Mouse (Mus musculus): ENCODE results near the gene Srsf5. TPM values are rescaled to one million over a fixed set of nuclear protein-coding genes. Genes with fewer than 3 reads are reported as not detected.

Srsf5 gene
- 570 and 583 TPM in 2 replicates for polyA plus RNA-seq (2015; fragmentation: Nextera tagmentation; extraction: Ambion mirVana)

DNA sequence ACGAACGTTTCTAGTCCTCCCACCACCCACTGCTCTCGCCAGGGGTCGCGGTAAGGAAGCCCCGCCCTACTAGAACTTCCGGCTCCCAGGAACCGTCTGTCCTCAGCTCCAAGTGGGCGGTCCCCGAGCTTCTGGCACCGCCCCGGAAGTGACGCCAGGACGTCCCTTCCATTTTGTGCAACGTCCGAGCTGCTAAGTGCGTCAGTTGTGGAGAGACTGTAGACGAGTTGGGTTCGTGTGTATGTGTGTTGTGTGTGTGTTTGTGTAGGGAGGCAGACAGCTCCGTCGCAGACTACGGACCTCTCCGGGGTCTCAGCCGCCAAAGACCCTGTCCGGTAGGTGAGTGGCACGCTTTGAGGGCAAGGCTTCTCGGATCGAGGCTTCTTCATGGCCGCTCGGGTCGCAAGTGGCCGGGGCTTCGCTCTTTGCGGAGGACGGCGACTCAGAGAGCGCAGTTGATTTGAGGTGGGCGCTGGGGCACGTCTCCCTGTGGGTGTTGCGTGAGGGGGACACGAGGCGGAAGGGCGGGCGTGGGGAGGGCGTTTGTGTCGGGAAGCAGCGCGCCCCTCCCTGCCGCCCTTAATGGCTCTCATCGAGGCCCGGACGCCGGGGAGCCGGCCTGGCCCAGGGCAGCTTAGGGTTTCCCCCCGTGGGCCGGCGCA is at the start of gene Srsf5:
Gene Srsf5, plus strand, starts transcription at position 171 of the 662 bp plus-strand sequence.
- peak within 1 kb of the TSS; percentile 97 for H3K4me3 ChIP-seq
- peaks cover 32% of the 10 kb centered on the region for H3K36me3 ChIP-seq
- peak within 1 kb of the TSS; percentile 69 for H3K4me2 ChIP-seq
- no peaks in the 10 kb centered on the region for H3K27me3 ChIP-seq
- H3K4me1 ChIP-seq, result peaks cover 17% of the 10 kb centered on the region
- peak; percentile 94 for ATAC-seq (ENCODE audit: borderline replicate concordance, extremely low read depth, low FRiP score, low TSS enrichment)
- WGBS, result 0% methylated on average over 46 of the region's 57 CpGs
- no peaks in the 10 kb centered on the region for H3K9me3 ChIP-seq
- H3K9ac ChIP-seq, result peak within 1 kb of the TSS; percentile 99
- H3K27ac ChIP-seq, result peak within 1 kb of the TSS; percentile 96

DNA sequence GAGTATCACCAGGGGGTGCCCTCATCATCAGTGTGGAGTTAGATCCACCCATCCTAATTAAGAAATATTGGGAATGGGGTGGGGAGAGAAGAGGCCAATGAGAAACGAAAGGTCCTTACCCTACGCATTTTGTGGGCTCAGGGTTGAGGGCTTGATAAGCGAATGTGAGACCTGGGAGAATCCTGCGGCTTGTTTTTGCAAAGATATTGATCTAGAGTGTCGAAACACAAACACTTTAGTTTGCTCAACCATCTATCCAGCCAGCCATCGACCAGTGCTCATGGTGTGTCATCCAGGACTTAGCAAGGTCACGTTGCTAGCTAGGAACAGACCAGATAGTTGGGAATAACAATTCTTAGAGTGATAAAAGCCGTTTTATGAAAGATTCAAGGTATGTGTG is 35.7 kb upstream of the Srsf5 start:
- Histone ChIP-seq H3K4me3 (no peak overlapping the region), H3K27ac (no peak overlapping the region), H3K27me3 (no peaks in the 10 kb centered on the region), H3K9me3 (no peaks in the 10 kb centered on the region), H3K4me2 (no peak overlapping the region), H3K4me1 (no peaks in the 10 kb centered on the region), H3K36me3 (no peaks in the 10 kb centered on the region), H3K9ac (no peak overlapping the region)
- no peak for ATAC-seq (ENCODE audit: borderline replicate concordance, extremely low read depth, low FRiP score, low TSS enrichment)
- WGBS, result 66% methylated on average over 8 of the region's 8 CpGs

DNA sequence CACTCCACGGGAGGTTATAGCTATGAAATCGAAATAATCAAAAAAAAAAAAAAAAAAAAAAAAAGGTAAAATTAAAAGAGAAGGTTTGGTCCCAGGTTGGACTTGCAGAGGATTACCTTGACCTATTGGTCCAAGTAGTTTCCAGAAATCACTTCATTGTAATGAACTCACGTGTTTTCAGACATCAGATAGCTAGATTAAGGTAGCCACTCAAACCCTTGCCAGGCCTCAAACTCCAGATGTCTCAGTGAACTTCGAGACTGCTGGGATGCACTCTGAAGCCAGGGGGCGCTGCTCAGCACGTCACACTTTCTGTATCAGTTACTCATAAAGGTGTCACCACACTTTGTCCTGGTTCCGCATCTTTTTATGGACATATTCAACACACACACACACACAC is 27.5 kb upstream of the Srsf5 start:
- no peaks in the 10 kb centered on the region for H3K4me1 ChIP-seq
- ATAC-seq (ENCODE audit: borderline replicate concordance, extremely low read depth, low FRiP score, low TSS enrichment), result no peak
- H3K9me3 ChIP-seq, result no peaks in the 10 kb centered on the region
- no peak overlapping the region for H3K4me2 ChIP-seq
- no peak overlapping the region for H3K27ac ChIP-seq
- H3K4me3 ChIP-seq, result no peak overlapping the region
- no peaks in the 10 kb centered on the region for H3K27me3 ChIP-seq
- H3K36me3 ChIP-seq, result no peaks in the 10 kb centered on the region
- WGBS, result 51% methylated on average over 7 of the region's 7 CpGs
- no peak overlapping the region for H3K9ac ChIP-seq

DNA sequence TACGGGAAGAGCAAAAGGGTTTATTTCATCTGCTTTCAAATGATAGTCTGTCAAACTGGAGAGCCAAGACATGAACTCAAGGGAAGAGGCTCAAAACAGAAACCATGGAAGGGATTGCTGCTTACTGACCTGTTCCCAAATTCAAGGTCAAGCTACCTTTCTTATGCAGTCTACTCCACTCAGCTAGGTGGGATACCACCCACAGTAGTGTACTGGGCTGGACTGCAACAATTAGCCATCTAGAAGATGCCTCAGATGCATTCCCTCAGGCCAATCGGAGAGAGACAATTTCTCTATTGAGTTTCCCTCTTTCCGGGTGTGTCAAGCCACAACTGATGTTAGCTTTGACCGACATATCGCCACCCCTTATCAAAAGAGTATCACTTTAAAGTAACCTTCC is 24.0 kb upstream of the Srsf5 start:
- no peak overlapping the region for H3K4me3 ChIP-seq
- ATAC-seq (ENCODE audit: borderline replicate concordance, extremely low read depth, low FRiP score, low TSS enrichment), result no peak
- no peak overlapping the region for H3K9ac ChIP-seq
- H3K36me3 ChIP-seq, result no peaks in the 10 kb centered on the region
- no peak overlapping the region for H3K27ac ChIP-seq
- H3K4me2 ChIP-seq, result no peak overlapping the region
- no peaks in the 10 kb centered on the region for H3K27me3 ChIP-seq
- peaks cover 14% of the 10 kb centered on the region for H3K4me1 ChIP-seq
- H3K9me3 ChIP-seq, result no peaks in the 10 kb centered on the region
- WGBS, result 86% methylated on average over 5 of the region's 5 CpGs

DNA sequence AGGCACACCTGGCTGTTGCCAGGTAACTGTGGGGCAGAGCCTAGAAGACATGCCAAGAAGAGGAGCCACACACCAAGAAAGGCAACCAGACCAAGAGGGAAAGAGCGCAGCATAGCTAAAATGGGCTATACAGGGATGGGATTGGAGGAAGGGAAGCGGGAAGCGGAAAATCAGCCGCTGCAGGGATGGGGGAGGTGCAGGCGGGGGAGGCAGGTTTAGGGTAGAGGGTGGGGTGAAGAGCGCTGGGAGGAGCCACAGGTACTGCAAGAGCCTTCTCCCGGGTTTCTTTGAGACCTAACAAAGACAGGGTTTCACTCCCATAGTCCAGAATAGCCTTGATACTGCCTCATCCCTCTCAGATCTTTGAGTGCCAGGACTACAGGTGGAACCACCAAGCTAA is 22.4 kb upstream of the Srsf5 start:
- H3K9ac ChIP-seq, result no peak overlapping the region
- no peaks in the 10 kb centered on the region for H3K9me3 ChIP-seq
- WGBS, result 10% methylated on average over 7 of the region's 7 CpGs
- no peak for ATAC-seq (ENCODE audit: borderline replicate concordance, extremely low read depth, low FRiP score, low TSS enrichment)
- peak overlapping the region; percentile 41 for H3K4me2 ChIP-seq
- H3K4me3 ChIP-seq, result no peak overlapping the region
- H3K27ac ChIP-seq, result peak overlapping the region; percentile 64; the same call in 1 of the 2 replicates
- peaks cover 14% of the 10 kb centered on the region for H3K4me1 ChIP-seq
- H3K36me3 ChIP-seq, result no peaks in the 10 kb centered on the region
- no peaks in the 10 kb centered on the region for H3K27me3 ChIP-seq

DNA sequence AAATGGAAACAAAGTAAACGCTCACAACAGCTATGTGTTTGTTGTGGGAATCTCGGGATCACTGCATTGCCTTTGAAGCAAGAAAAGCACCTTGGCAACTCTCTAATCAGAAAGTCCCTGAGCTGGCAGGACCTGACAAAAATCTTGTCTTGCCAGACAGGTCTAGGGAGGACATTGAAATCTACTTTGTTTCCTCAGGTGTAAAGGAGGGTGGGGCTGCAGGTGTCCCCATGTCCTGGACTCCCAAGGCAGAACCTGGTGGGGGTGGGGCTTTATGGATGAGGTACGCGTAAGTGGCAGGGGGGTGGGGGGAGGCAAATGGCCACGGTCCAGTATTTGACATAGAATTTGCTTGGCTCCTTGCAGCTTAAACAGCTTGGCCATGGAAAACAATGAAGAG is 21.7 kb upstream of the Srsf5 start:
- Histone ChIP-seq H3K4me3 (no peak overlapping the region), H3K9ac (no peak overlapping the region), H3K4me1 (peaks cover 14% of the 10 kb centered on the region), H3K27ac (peak overlapping the region; percentile 64), H3K9me3 (no peaks in the 10 kb centered on the region), H3K4me2 (peak overlapping the region; percentile 41; the same call in 1 of the 2 replicates), H3K36me3 (no peaks in the 10 kb centered on the region), H3K27me3 (no peaks in the 10 kb centered on the region)
- 40% methylated on average over 5 of the region's 5 CpGs for WGBS
- ATAC-seq (ENCODE audit: borderline replicate concordance, extremely low read depth, low FRiP score, low TSS enrichment), result no peak; the same call in 1 of the 2 replicates

DNA sequence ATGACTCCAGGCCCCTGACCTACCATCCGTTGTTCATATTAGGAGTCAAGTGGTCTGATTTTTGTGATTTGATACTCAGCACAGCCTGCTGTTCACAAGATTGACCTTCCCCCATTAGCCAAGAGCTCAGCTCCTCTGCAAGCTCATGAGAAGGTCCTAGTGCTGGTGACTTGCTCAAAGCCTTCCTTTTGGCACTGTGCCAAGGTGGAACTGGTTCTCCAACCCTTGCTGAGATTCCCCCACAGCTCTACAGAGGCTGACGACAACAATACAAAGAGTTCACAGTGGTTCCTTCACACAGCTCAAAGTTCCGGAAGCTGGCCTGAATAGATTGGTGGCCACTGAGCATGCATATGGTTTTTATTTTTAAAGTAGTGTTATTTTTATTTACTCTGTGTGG is 21.1 kb upstream of the Srsf5 start:
- H3K27ac ChIP-seq, result peak overlapping the region; percentile 64
- H3K4me2 ChIP-seq, result peak overlapping the region; percentile 13; the same call in 1 of the 2 replicates
- WGBS, result 39% methylated on average over 3 of the region's 3 CpGs
- H3K9me3 ChIP-seq, result no peaks in the 10 kb centered on the region
- no peaks in the 10 kb centered on the region for H3K27me3 ChIP-seq
- no peak overlapping the region for H3K4me3 ChIP-seq
- no peaks in the 10 kb centered on the region for H3K36me3 ChIP-seq
- no peak overlapping the region for H3K9ac ChIP-seq
- ATAC-seq (ENCODE audit: borderline replicate concordance, extremely low read depth, low FRiP score, low TSS enrichment), result peak; percentile 76; the same call in 1 of the 2 replicates
- H3K4me1 ChIP-seq, result peaks cover 14% of the 10 kb centered on the region

DNA sequence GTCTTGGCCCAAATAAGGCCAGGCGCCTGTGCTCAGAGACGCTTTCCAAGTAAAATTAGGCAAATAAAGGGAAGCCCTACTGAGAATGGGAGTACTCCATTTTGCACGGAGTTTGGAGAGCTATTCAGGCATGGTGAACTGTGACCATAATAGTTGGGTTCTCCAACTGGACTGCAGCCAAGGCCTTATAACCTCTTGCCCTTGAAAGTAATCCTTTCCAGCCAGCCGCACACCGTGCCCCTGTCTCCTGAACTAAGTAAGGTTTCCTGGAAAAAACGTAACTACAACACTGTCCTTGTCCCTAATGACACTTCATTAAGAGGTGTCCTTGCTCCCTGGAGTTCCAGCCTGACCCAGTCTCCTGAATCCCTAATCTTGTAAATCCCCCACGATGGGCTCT is 19.4 kb upstream of the Srsf5 start:
- Histone ChIP-seq H3K9ac (no peak overlapping the region), H3K36me3 (no peaks in the 10 kb centered on the region), H3K9me3 (no peaks in the 10 kb centered on the region), H3K4me2 (no peak overlapping the region), H3K4me1 (peaks cover 14% of the 10 kb centered on the region), H3K27me3 (no peaks in the 10 kb centered on the region), H3K4me3 (no peak overlapping the region), H3K27ac (no peak overlapping the region)
- no peak for ATAC-seq (ENCODE audit: borderline replicate concordance, extremely low read depth, low FRiP score, low TSS enrichment)
- 42% methylated on average over 7 of the region's 7 CpGs for WGBS

DNA sequence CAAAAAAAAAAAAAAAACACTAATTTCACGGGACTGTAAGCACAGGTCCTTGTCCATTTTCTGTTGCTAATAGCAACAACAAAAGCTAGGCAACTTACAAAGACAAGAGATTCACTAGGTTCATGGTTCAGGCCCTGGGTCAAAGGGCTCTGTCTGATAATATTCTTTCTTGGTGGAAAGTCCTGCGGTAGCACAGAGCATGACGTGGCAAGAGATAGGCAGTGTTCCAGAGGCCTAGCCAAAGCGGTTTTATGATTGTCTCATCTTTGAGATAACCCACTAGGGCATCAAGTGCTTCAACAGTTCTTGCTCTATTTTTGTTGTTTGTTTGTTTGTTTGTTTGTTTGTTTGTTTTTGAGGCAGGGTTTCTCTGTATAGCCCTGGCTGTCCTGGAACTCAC is 18.8 kb upstream of the Srsf5 start:
- no peak overlapping the region for H3K9ac ChIP-seq
- H3K27me3 ChIP-seq, result no peaks in the 10 kb centered on the region
- H3K36me3 ChIP-seq, result no peaks in the 10 kb centered on the region
- H3K4me3 ChIP-seq, result no peak overlapping the region
- ATAC-seq (ENCODE audit: borderline replicate concordance, extremely low read depth, low FRiP score, low TSS enrichment), result no peak
- no peak overlapping the region for H3K4me2 ChIP-seq
- peaks cover 14% of the 10 kb centered on the region for H3K4me1 ChIP-seq
- H3K9me3 ChIP-seq, result no peaks in the 10 kb centered on the region
- WGBS, result 84% methylated on average over 4 of the region's 4 CpGs
- no peak overlapping the region for H3K27ac ChIP-seq

DNA sequence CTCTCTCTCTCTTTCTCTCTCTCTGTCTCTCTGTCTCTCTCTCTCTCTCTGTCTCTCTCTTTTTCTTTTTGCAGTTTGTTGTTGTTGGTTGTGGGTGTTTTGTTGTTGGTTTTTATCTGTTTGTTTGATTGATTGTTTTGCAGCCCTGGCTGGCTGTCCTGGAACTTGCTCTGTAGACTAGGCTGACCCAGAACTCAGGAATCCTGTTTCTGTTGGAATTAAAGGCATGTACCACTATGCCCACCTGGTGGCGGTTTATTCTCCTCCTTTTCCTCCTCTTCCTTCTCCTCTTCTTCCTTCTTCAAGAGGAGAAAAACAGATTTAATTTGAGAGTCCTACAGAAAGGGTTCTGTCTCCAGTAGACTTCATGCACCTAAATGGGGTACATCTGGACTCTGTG is 17.8 kb upstream of the Srsf5 start:
- H3K27me3 ChIP-seq, result no peaks in the 10 kb centered on the region
- H3K4me3 ChIP-seq, result no peak overlapping the region
- H3K4me1 ChIP-seq, result peaks cover 14% of the 10 kb centered on the region
- H3K36me3 ChIP-seq, result no peaks in the 10 kb centered on the region
- no peaks in the 10 kb centered on the region for H3K9me3 ChIP-seq
- ATAC-seq (ENCODE audit: borderline replicate concordance, extremely low read depth, low FRiP score, low TSS enrichment), result no peak
- no peak overlapping the region for H3K9ac ChIP-seq
- WGBS, result 82% methylated on average over 1 of the region's 1 CpGs
- H3K27ac ChIP-seq, result no peak overlapping the region
- no peak overlapping the region for H3K4me2 ChIP-seq

DNA sequence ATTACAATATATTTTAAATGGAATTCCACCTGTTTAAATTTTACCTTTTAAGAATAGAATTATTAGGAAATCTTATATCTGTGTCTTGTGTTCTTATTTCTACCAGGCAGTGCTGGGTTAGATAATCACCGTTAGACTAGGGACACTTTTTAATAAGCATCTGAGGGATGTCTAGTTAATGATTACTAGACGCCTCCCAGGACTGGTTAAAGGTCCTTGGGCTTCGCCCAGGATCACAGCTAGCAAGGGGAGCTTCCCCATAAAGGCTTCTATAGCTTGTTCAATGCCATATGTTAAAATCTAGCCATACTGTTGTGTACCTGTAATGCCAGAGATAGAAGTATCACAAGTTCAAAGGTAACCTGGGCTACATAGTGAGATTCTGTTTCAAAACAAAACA is 16.4 kb upstream of the Srsf5 start:
- 58% methylated on average over 3 of the region's 3 CpGs for WGBS
- no peak for ATAC-seq (ENCODE audit: borderline replicate concordance, extremely low read depth, low FRiP score, low TSS enrichment)
- Histone ChIP-seq H3K4me2 (no peak overlapping the region), H3K4me3 (no peak overlapping the region), H3K9me3 (no peaks in the 10 kb centered on the region), H3K36me3 (no peaks in the 10 kb centered on the region), H3K27ac (no peak overlapping the region), H3K27me3 (no peaks in the 10 kb centered on the region), H3K4me1 (peaks cover 5% of the 10 kb centered on the region), H3K9ac (no peak overlapping the region)

DNA sequence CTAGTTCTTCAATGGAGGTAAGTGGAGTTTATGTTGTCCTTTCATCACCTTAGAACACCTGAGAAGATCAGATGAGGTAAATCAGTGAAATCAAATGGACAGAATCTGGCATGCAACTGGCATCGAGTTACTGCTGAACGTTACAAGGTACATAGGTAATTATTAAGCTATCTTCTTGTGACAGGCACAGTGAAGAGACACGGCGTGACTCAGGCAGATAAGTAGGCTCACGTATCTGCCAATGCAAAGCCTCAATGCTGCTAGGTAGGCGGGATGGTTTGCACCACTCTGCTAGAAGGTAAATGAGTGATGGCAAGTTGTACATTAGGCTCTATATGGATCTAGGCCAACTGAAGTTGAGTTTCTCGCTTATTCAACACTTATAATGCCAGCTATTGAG is 15.2 kb upstream of the Srsf5 start:
- 68% methylated on average over 7 of the region's 7 CpGs for WGBS
- no peak for ATAC-seq (ENCODE audit: borderline replicate concordance, extremely low read depth, low FRiP score, low TSS enrichment)

More for the DNA sequence above, 15.2 kb upstream of the Srsf5 start:
- no peaks in the 10 kb centered on the region for H3K27me3 ChIP-seq
- no peaks in the 10 kb centered on the region for H3K36me3 ChIP-seq
- H3K27ac ChIP-seq, result no peak overlapping the region
- H3K4me1 ChIP-seq, result no peaks in the 10 kb centered on the region
- no peaks in the 10 kb centered on the region for H3K9me3 ChIP-seq
- H3K4me3 ChIP-seq, result no peak overlapping the region
- no peak overlapping the region for H3K9ac ChIP-seq
- H3K4me2 ChIP-seq, result no peak overlapping the region
